Mouse (Mus musculus) liver, postnatal 0 days (tissue): ENCODE data around the gene Myo3b. TPM values are rescaled to one million over a fixed set of nuclear protein-coding genes. Genes with fewer than 3 reads are reported as not detected.

ENCODE experiments used
- ATAC-seq: fragments of 200-750 bp; cut with Nextera tagmentation; 2 replicates; pipeline ENCODE4 v1.8.0; 2017; ENCODE audit warnings: mild to moderate bottlenecking, moderate library complexity
- DNase-seq: peaks from one replicate; pipeline ENCODE4 v3.0.0-alpha.2; 2016
- H3K27ac ChIP-seq: fragments of 300-500 bp; sonication (generic); 2 replicates; pipeline ENCODE4 v1.5.1; 2014; ENCODE audit warnings: antibody characterized with exemption, moderate library complexity, mild to moderate bottlenecking, low read depth
- H3K27me3 ChIP-seq: fragments of 300-500 bp; sonication (generic); 2 replicates; pipeline ENCODE4 v1.6.1; 2014; ENCODE audit warnings: low read length, control low read depth, mixed read lengths; ENCODE audit not compliant: insufficient read depth
- H3K36me3 ChIP-seq: fragments of 300-500 bp; sonication (generic); replicated peaks from 2 replicates; pipeline ENCODE4 v1.6.1; 2014; ENCODE audit warnings: mild to moderate bottlenecking, control low read depth, low read length, moderate library complexity, mixed read lengths; ENCODE audit not compliant: insufficient read depth
- H3K4me1 ChIP-seq: fragments of 300-500 bp; sonication (generic); 2 replicates; pipeline ENCODE4 v1.6.1; 2014; ENCODE audit warnings: antibody characterized with exemption, mild to moderate bottlenecking, control low read depth; ENCODE audit not compliant: insufficient read depth
- H3K4me2 ChIP-seq: fragments of 300-500 bp; sonication (generic); 2 replicates; pipeline ENCODE4 v1.6.1; 2014; ENCODE audit warnings: low read depth, mild to moderate bottlenecking, low read length, moderate library complexity, mixed read lengths
- H3K4me3 ChIP-seq: fragments of 300-500 bp; sonication (generic); 2 replicates; pipeline ENCODE4 v1.5.1; 2014; ENCODE audit warnings: low read depth, low read length
- H3K9ac ChIP-seq: fragments of 300-500 bp; sonication (generic); replicated peaks from 2 replicates; pipeline ENCODE4 v1.6.1; 2014; ENCODE audit warnings: mild to moderate bottlenecking, moderate library complexity
- H3K9me3 ChIP-seq: fragments of 300-500 bp; sonication (generic); 2 replicates; pipeline ENCODE4 v1.6.1; 2016; ENCODE audit warnings: mild to moderate bottlenecking, control low read depth, low read length, mixed read lengths
- CTCF ChIP-seq: sonication (generic); IDR thresholded peaks from 2 replicates; pipeline ENCODE4 v1.5.1; 2016; ENCODE audit warnings: antibody characterized with exemption, low read depth
- EP300 ChIP-seq: IDR thresholded peaks from 2 replicates; pipeline ENCODE4 v1.6.1; 2016; ENCODE audit warnings: antibody characterized with exemption, low read depth, mild to moderate bottlenecking
- WGBS: fragments of 180-500 bp; shearing (Covaris S2); extraction: QIAGEN DNeasy Blood & Tissue Kit; methylation state at CpG from one replicate; pipeline ENCODE4 v1.1.7; 2014; ENCODE audit not compliant: insufficient replicate concordance; 5-methylcytosine and 5-hydroxymethylcytosine counted together
- polyA plus RNA-seq: library from polyadenylated mRNA; unstranded; fragments of >200 nt; fragmentation: Nextera tagmentation; extraction: Ambion mirVana; gene quantifications from 2 replicates; pipeline ENCODE4 v1.2.1, GENCODE M21; 2015

Gene Myo3b
- polyA plus RNA-seq, 1 experiment from 2014 or later, result not detected

GRCm38 (mm10) chr2:70202578-70203167 lies 163.7 kb downstream of the Myo3b start:
- no peaks in the 10 kb centered on the region for H3K36me3 ChIP-seq
- H3K4me2 ChIP-seq, result no peak overlapping the region
- H3K4me3 ChIP-seq, result no peak overlapping the region
- no peak for ATAC-seq
- TF ChIP-seq CTCF (no peak), EP300 (no peak)
- DNase-seq, result no peak
- no peaks in the 10 kb centered on the region for H3K27me3 ChIP-seq
- H3K27ac ChIP-seq, result no peak overlapping the region
- WGBS, result 62% methylated on average over 8 of the region's 8 CpGs
- H3K4me1 ChIP-seq, result no peaks in the 10 kb centered on the region
- H3K9me3 ChIP-seq, result no peaks in the 10 kb centered on the region
- H3K9ac ChIP-seq, result no peak overlapping the region

- ATAC-seq (no peak), DNase-seq (no peak)
- 78% methylated on average over 1 of the region's 1 CpGs for WGBS
- H3K4me2 ChIP-seq, result no peak overlapping the region
- H3K9ac ChIP-seq, result no peak overlapping the region
- TF ChIP-seq CTCF (no peak), EP300 (no peak)
- no peaks in the 10 kb centered on the region for H3K27me3 ChIP-seq
- H3K4me1 ChIP-seq, result no peaks in the 10 kb centered on the region
- H3K9me3 ChIP-seq, result no peaks in the 10 kb centered on the region
- H3K4me3 ChIP-seq, result no peak overlapping the region
- no peaks in the 10 kb centered on the region for H3K36me3 ChIP-seq
- H3K27ac ChIP-seq, result no peak overlapping the region
These were observed 169.5 kb downstream of the Myo3b start for GRCm38 (mm10) chr2:70208411-70208810.

- DNase-seq, result no peak
- Histone ChIP-seq H3K4me1 (no peaks in the 10 kb centered on the region), H3K36me3 (no peaks in the 10 kb centered on the region), H3K9me3 (no peaks in the 10 kb centered on the region), H3K9ac (no peak overlapping the region), H3K4me3 (no peak overlapping the region), H3K4me2 (no peak overlapping the region), H3K27ac (no peak overlapping the region), H3K27me3 (no peaks in the 10 kb centered on the region)
- WGBS, result 81% methylated on average over 2 of the region's 3 CpGs
- ATAC-seq, result no peak
- TF ChIP-seq EP300, result no peak
- TF ChIP-seq CTCF, result no peak
These were observed 170.9 kb downstream of the Myo3b start for GRCm38 (mm10) chr2:70209790-70210189.

- WGBS, result 85% methylated on average over 22 of the region's 22 CpGs
- H3K4me2 ChIP-seq, result no peak overlapping the region
- H3K4me3 ChIP-seq, result no peak overlapping the region
- no peak for ATAC-seq
- no peak overlapping the region for H3K9ac ChIP-seq
- H3K4me1 ChIP-seq, result no peaks in the 10 kb centered on the region
- no peaks in the 10 kb centered on the region for H3K9me3 ChIP-seq
- H3K27ac ChIP-seq, result no peak overlapping the region
- no peak for TF ChIP-seq EP300
- no peak for TF ChIP-seq CTCF
- no peak for DNase-seq
- no peaks in the 10 kb centered on the region for H3K27me3 ChIP-seq
- no peaks in the 10 kb centered on the region for H3K36me3 ChIP-seq
These were observed 171.8 kb downstream of the Myo3b start for GRCm38 (mm10) chr2:70210427-70211332.

- no peak overlapping the region for H3K4me2 ChIP-seq
- no peak overlapping the region for H3K4me3 ChIP-seq
- no peak for TF ChIP-seq EP300
- TF ChIP-seq CTCF, result no peak
- ATAC-seq (no peak), DNase-seq (no peak)
- H3K27ac ChIP-seq, result no peak overlapping the region
- H3K9me3 ChIP-seq, result no peaks in the 10 kb centered on the region
- no peaks in the 10 kb centered on the region for H3K4me1 ChIP-seq
- WGBS, result 71% methylated on average over 8 of the region's 8 CpGs
- no peak overlapping the region for H3K9ac ChIP-seq
- no peaks in the 10 kb centered on the region for H3K36me3 ChIP-seq
- H3K27me3 ChIP-seq, result no peaks in the 10 kb centered on the region
These were observed 175.5 kb downstream of the Myo3b start for GRCm38 (mm10) chr2:70214401-70214800.

GRCm38 (mm10) chr2:70217800-70218199 lies 178.9 kb downstream of the Myo3b start:
- no peak overlapping the region for H3K4me2 ChIP-seq
- WGBS, result 64% methylated on average over 3 of the region's 3 CpGs
- ATAC-seq, result no peak

More at GRCm38 (mm10) chr2:70217800-70218199, 178.9 kb downstream of the Myo3b start:
- Histone ChIP-seq H3K4me3 (no peak overlapping the region), H3K9ac (no peak overlapping the region), H3K27me3 (no peaks in the 10 kb centered on the region), H3K9me3 (no peaks in the 10 kb centered on the region), H3K27ac (no peak overlapping the region), H3K4me1 (no peaks in the 10 kb centered on the region), H3K36me3 (no peaks in the 10 kb centered on the region)
- TF ChIP-seq CTCF, result no peak
- no peak for TF ChIP-seq EP300
- no peak for DNase-seq
